In the genomic region with DNA sequence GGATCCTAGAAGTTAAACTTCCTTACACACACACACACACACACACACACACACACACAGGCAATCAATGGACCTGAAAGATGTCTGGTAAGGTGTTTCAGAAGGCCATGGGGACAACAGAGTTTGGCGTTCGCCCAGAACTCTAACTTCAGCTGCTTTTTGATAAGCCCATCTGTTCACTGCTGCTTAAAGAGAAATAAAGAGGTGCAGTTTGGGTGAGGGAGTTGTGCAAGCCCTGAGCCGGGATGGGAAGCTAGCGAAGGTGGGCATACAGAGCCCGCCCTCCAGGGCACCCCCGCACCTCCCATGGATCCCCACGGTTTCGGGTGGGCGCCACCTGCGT, we compare ENCODE assay signal across 8 mouse cellular contexts. TPM values are rescaled to one million over a fixed set of nuclear protein-coding genes. Genes with fewer than 3 reads are reported as not detected.
DNase-seq lines count a peak whose midpoint lies in the region; ATAC-seq and TF ChIP-seq lines count a peak whose summit lies in the region.

No protein-coding gene starts in this region.

- H3K9ac ChIP-seq in neural tube, embryonic 11.5 days (ENCODE audit: low read length) = peak overlapping the region; percentile 64
- H3K9ac ChIP-seq in intestine, embryonic 14.5 days (ENCODE audit: low read length) = peak overlapping the region; percentile 29

- no peak for ATAC-seq in neural tube, embryonic 11.5 days (ENCODE audit: insufficient read depth, low FRiP score, low TSS enrichment)
- no peak; the same call in 1 of the 2 replicates for ATAC-seq in intestine, embryonic 14.5 days (replicated peaks; ENCODE audit: low FRiP score, low TSS enrichment, low read depth)

- H3K27me3 ChIP-seq in cerebellum, adult 2 months (ENCODE audit: control insufficient read depth, insufficient read depth, low read length) = no peaks in the 10 kb centered on the region
- H3K27me3 ChIP-seq in neural tube, embryonic 11.5 days (ENCODE audit: control insufficient read depth, insufficient read depth, low read length) = peaks cover 14% of the 10 kb centered on the region; the same call in 1 of the 2 replicates
- peaks cover 30% of the 10 kb centered on the region for H3K27me3 ChIP-seq in intestine, embryonic 14.5 days (replicated peaks; ENCODE audit: control insufficient read depth, insufficient read depth, low read length)
- no peaks in the 10 kb centered on the region for H3K27me3 ChIP-seq in myocyte (ENCODE audit: control insufficient read depth, insufficient read depth, insufficient read length)

- H3ac ChIP-seq in myocyte (ENCODE audit: control insufficient read depth, insufficient read length) = peak overlapping the region; percentile 57

- peaks cover 4% of the 10 kb centered on the region; the same call in 1 of the 2 replicates for H3K4me1 ChIP-seq in cerebellum, adult 2 months (ENCODE audit: control insufficient read depth, insufficient read depth, low read length)
- no peaks in the 10 kb centered on the region for H3K4me1 ChIP-seq in neural tube, embryonic 11.5 days (ENCODE audit: control insufficient read depth, insufficient read depth, low read length)
- 0 out of 2 replicates have a peak, but pooled peaks cover 3% of the 10 kb centered on the region for H3K4me1 ChIP-seq in intestine, embryonic 14.5 days (replicated peaks; ENCODE audit: control insufficient read depth, insufficient read depth, low read length)

- WGBS in cerebellum, adult 2 months = 3% methylated on average over 10 of the region's 10 CpGs
- WGBS in neural tube, embryonic 11.5 days = 4% methylated on average over 10 of the region's 10 CpGs
- 2% methylated on average over 10 of the region's 10 CpGs for WGBS in intestine, embryonic 14.5 days

- DNase-seq in cerebellum, adult 2 months = no peak
- no peak for DNase-seq in cerebellum, adult 18-20 months
- DNase-seq in neural tube, embryonic 11.5 days (ENCODE audit: low spot score) = peak; percentile 37
- DNase-seq in neural tube, embryonic 10.5 days (ENCODE audit: extremely low spot score, low spot score) = no peak
- no peak for DNase-seq in intestine, embryonic 14.5 days (ENCODE audit: low spot score)
- DNase-seq in adrenal gland, adult 8-10 months = no peak
- no peak for DNase-seq in left cerebral cortex, postnatal 14 days (ENCODE audit: low spot score in 2 of 2)

- intact Hi-C loops in left cerebral cortex, postnatal 14 days (cut with DNase I) = loop anchor here (5.0 kb wide), 1 partner anchor 62 kb away; no protein-coding TSS in a partner anchor

- no peak for TF ChIP-seq CTCF in cerebellum, adult 2 months (IDR thresholded peaks at IDR 0.05; ENCODE audit: borderline replicate concordance, insufficient read depth, low read depth, low read length)

- H3K4me3 ChIP-seq in cerebellum, adult 2 months (replicated peaks; ENCODE audit: insufficient read depth, low read depth, low read length) = peak overlapping the region; percentile 55
- H3K4me3 ChIP-seq in neural tube, embryonic 11.5 days (ENCODE audit: low read depth, low read length) = peak overlapping the region; percentile 59
- peak overlapping the region; percentile 46 for H3K4me3 ChIP-seq in intestine, embryonic 14.5 days (ENCODE audit: low read depth, low read length)
- peak overlapping the region; percentile 41 for H3K4me3 ChIP-seq in myocyte

- TF ChIP-seq POLR2A in cerebellum, adult 2 months (IDR thresholded peaks at IDR 0.05; ENCODE audit: borderline replicate concordance, insufficient read depth, low read length) = no peak
- TF ChIP-seq POLR2A in myocyte (IDR thresholded peaks at IDR 0.05; ENCODE audit: insufficient read length, low read depth) = no peak

- no peaks in the 10 kb centered on the region for H3K9me3 ChIP-seq in neural tube, embryonic 11.5 days (ENCODE audit: control insufficient read depth, low read length)
- H3K9me3 ChIP-seq in intestine, embryonic 14.5 days (ENCODE audit: control insufficient read depth, low read length) = no peaks in the 10 kb centered on the region

- peak overlapping the region; percentile 95 for H3K4me2 ChIP-seq in neural tube, embryonic 11.5 days (ENCODE audit: low read depth)
- H3K4me2 ChIP-seq in intestine, embryonic 14.5 days (ENCODE audit: low read length) = peak overlapping the region; percentile 80
- H3K4me2 ChIP-seq in myocyte (ENCODE audit: low read depth) = peak overlapping the region; percentile 73

- peaks cover 8% of the 10 kb centered on the region for H3K79me2 ChIP-seq in myocyte (ENCODE audit: control insufficient read depth, insufficient read depth)

- no peaks in the 10 kb centered on the region for H3K36me3 ChIP-seq in neural tube, embryonic 11.5 days (ENCODE audit: control insufficient read depth, insufficient read depth, low read length)
- no peaks in the 10 kb centered on the region for H3K36me3 ChIP-seq in intestine, embryonic 14.5 days (ENCODE audit: control insufficient read depth, insufficient read depth, low read length)
- no peaks in the 10 kb centered on the region for H3K36me3 ChIP-seq in myocyte (ENCODE audit: control insufficient read depth, insufficient read depth)

- no peak overlapping the region for H3K27ac ChIP-seq in cerebellum, adult 2 months (ENCODE audit: insufficient read depth, low read length)
- no peak overlapping the region for H3K27ac ChIP-seq in neural tube, embryonic 11.5 days (ENCODE audit: low read depth, low read length)
- H3K27ac ChIP-seq in intestine, embryonic 14.5 days (ENCODE audit: low read depth) = no peak overlapping the region

TF ChIP-seq in myocyte, 11 proteins besides CTCF, POLR2A, EP300 and RAD21:
- TF ChIP-seq TCF12 (IDR thresholded peaks at IDR 0.05; ENCODE audit: insufficient read depth, poor library complexity, severe bottlenecking) (no peak), USF1 (IDR thresholded peaks at IDR 0.05; ENCODE audit: low read depth) (no peak), REST (IDR thresholded peaks at IDR 0.05; ENCODE audit: insufficient read depth, insufficient read length) (no peak), POLR2AphosphoS2 (IDR thresholded peaks at IDR 0.05; ENCODE audit: insufficient read length, low read depth) (no peak), MYOG (IDR thresholded peaks at IDR 0.05; ENCODE audit: control insufficient read depth in 1 of 3, insufficient read depth in 1 of 3, insufficient read length in 2 of 3, low read depth in 2 of 3) (no peak), CEBPB (IDR thresholded peaks at IDR 0.05; ENCODE audit: insufficient read depth, poor library complexity, severe bottlenecking) (no peak), MAX (IDR thresholded peaks at IDR 0.05; ENCODE audit: low read depth) (no peak), E2F4 (IDR thresholded peaks at IDR 0.05; ENCODE audit: insufficient read depth) (no peak), TCF3 (IDR thresholded peaks at IDR 0.05; ENCODE audit: insufficient read length, low read depth) (no peak)
TF ChIP-seq in myocyte: peak in this region for 0.

RNA-seq across cellular contexts. Expression of a gene that starts 0.6 kb away (rescaled TPM):
- 4.5 and 5.4 TPM in 2 replicates for polyA plus RNA-seq in cerebellum, adult 2 months (2012; rRNA removed)
- 3.3 and 3.5 TPM in 2 replicates for polyA plus RNA-seq in neural tube, embryonic 11.5 days (2014; fragmentation: Nextera tagmentation; extraction: Ambion mirVana)
- polyA plus RNA-seq in intestine, embryonic 14.5 days (2014; fragmentation: Nextera tagmentation; extraction: Ambion mirVana) = 3.5 and 4.4 TPM in 2 replicates
- 6.3 TPM for polyA plus RNA-seq in myocyte (2012; fragmentation: generic; extraction: Trizol)
- total RNA-seq in adrenal gland, adult 8-10 months (2022) = 10 to 100 TPM; 19.4 to 27.3 (median 22.7) TPM
- 1 to 10 TPM; 7.9 to 9.6 TPM for total RNA-seq in left cerebral cortex, postnatal 14 days (2021)
